Mouse (Mus musculus): ENCODE measurements around the gene Myo9a. TPM values are rescaled to one million over a fixed set of nuclear protein-coding genes. Genes with fewer than 3 reads are reported as not detected.
"Not testable (repeated sequence)": the region's sequence is repeated elsewhere in the genome, so short reads cannot be mapped to it uniquely, and the experiment has no call there.

Myo9a gene
- polyA plus RNA-seq, 1 experiment from 2014 or later = 20.4 TPM

GRCm38 (mm10) chr9:59806046-59806774 lies 55.5 kb downstream of the Myo9a start:
- not testable (repeated sequence) for H3K4me3 ChIP-seq (ENCODE audit: low read length); H3K9me3 ChIP-seq (ENCODE audit: control insufficient read depth, low read length); H3K27ac ChIP-seq (ENCODE audit: low read depth, low read length); H3K9ac ChIP-seq (ENCODE audit: low read depth, low read length); H3K4me2 ChIP-seq (replicated peaks; ENCODE audit: low read depth, low read length); H3K27me3 ChIP-seq (ENCODE audit: control insufficient read depth, insufficient read depth, low read length); H3K4me1 ChIP-seq (ENCODE audit: control insufficient read depth, insufficient read depth, low read length); ATAC-seq (ENCODE audit: low FRiP score, low TSS enrichment)
- H3K36me3 ChIP-seq (ENCODE audit: control insufficient read depth, insufficient read depth, low read length) = peaks cover 19% of the 10 kb centered on the region
- 77% methylated on average over 3 of the region's 3 CpGs for WGBS

- Histone ChIP-seq H3K27ac (ENCODE audit: low read depth, low read length) (no peak overlapping the region), H3K27me3 (ENCODE audit: control insufficient read depth, insufficient read depth, low read length) (no peaks in the 10 kb centered on the region)
Observed at GRCm38 (mm10) chr9:59884551-59884950, 133.9 kb downstream of the Myo9a start.

DNA sequence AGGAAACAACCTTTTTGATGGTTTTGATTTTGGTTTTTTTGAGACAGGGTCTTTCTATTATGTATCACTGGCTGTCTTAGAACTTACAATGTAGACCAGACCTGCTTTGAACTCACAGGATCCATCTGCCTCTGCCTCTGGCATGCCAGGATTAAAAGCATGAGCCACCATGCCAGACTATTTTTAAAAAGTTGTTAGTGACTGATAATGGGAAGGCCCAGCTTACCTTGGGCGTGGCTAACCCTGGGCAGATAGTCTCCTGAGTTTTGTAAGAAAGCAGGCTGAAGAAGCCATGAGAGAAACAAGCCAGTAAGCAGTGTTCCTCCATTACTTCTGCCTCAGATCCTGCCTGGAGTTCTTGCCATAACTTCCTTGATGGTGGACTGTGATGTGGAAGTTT lies 152.7 kb downstream of the Myo9a start:
- no peak for ATAC-seq (ENCODE audit: low FRiP score, low TSS enrichment)

More at GRCm38 (mm10) chr9:59884551-59884950, 133.9 kb downstream of the Myo9a start:
- no peak overlapping the region for H3K4me3 ChIP-seq (ENCODE audit: low read length)
- no peak for ATAC-seq (ENCODE audit: low FRiP score, low TSS enrichment)
- no peak overlapping the region for H3K4me2 ChIP-seq (replicated peaks; ENCODE audit: low read depth, low read length)
- H3K4me1 ChIP-seq (ENCODE audit: control insufficient read depth, insufficient read depth, low read length) = no peaks in the 10 kb centered on the region
- peaks cover 13% of the 10 kb centered on the region; the same call in 1 of the 2 replicates for H3K36me3 ChIP-seq (ENCODE audit: control insufficient read depth, insufficient read depth, low read length)
- H3K9me3 ChIP-seq (ENCODE audit: control insufficient read depth, low read length) = no peaks in the 10 kb centered on the region
- H3K9ac ChIP-seq (ENCODE audit: low read depth, low read length) = no peak overlapping the region

DNA sequence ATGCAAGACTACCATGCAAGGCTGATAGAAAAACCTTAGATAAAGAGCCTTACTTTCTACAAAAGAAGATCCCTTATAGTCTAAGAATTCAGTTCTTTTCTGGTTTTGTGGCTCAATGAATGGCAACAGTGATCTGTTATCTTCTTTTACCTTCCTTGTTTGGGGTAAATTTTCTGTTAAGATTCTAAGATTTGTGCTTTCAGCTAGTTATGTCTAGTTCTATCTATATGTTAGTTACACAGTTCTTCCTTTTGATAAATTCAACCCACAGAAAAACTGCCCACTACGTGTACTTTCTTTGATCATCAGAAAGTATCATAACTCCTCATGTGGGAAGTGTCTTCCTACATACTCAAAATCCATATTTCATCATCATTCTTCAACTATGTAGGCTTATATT lies 164.1 kb downstream of the Myo9a start:
- Histone ChIP-seq H3K9me3 (ENCODE audit: control insufficient read depth, low read length) (no peaks in the 10 kb centered on the region), H3K4me1 (ENCODE audit: control insufficient read depth, insufficient read depth, low read length) (no peaks in the 10 kb centered on the region), H3K27ac (ENCODE audit: low read depth, low read length) (no peak overlapping the region), H3K4me2 (replicated peaks; ENCODE audit: low read depth, low read length) (no peak overlapping the region), H3K4me3 (ENCODE audit: low read length) (no peak overlapping the region), H3K36me3 (ENCODE audit: control insufficient read depth, insufficient read depth, low read length) (peaks cover 11% of the 10 kb centered on the region), H3K9ac (ENCODE audit: low read depth, low read length) (no peak overlapping the region), H3K27me3 (ENCODE audit: control insufficient read depth, insufficient read depth, low read length) (no peaks in the 10 kb centered on the region)
- 98% methylated on average over 1 of the region's 1 CpGs for WGBS
- no peak for ATAC-seq (ENCODE audit: low FRiP score, low TSS enrichment)

More for the DNA sequence above, 152.7 kb downstream of the Myo9a start:
- no peaks in the 10 kb centered on the region for H3K4me1 ChIP-seq (ENCODE audit: control insufficient read depth, insufficient read depth, low read length)
- no peaks in the 10 kb centered on the region for H3K27me3 ChIP-seq (ENCODE audit: control insufficient read depth, insufficient read depth, low read length)
- H3K27ac ChIP-seq (ENCODE audit: low read depth, low read length) = no peak overlapping the region
- no peak overlapping the region for H3K4me3 ChIP-seq (ENCODE audit: low read length)
- peaks cover 15% of the 10 kb centered on the region; the same call in 1 of the 2 replicates for H3K36me3 ChIP-seq (ENCODE audit: control insufficient read depth, insufficient read depth, low read length)
- no peak overlapping the region for H3K9ac ChIP-seq (ENCODE audit: low read depth, low read length)
- 86% methylated on average over 1 of the region's 1 CpGs for WGBS
- no peaks in the 10 kb centered on the region for H3K9me3 ChIP-seq (ENCODE audit: control insufficient read depth, low read length)
- H3K4me2 ChIP-seq (replicated peaks; ENCODE audit: low read depth, low read length) = no peak overlapping the region

DNA sequence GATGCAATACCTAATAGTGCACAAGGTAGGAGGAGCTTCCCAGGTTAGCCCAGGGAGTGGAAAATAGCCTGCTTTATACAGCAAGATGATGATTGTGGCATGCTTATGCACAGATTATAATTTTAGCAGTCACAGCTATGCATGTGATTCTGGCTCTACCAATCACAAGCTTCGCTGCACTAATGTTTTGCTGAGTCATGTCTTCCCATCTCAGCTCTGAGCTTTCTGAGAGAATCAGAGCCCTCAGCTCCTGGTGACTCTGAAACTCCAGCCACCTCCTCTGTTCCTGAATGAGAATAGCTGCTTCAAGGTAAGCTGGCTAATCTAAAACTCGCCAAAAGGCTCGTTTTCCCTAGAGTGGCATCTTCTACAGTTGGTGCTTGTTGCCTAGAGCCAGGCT lies 179.6 kb downstream of the Myo9a start:
- Histone ChIP-seq H3K4me3 (ENCODE audit: low read length) (no peak overlapping the region), H3K36me3 (ENCODE audit: control insufficient read depth, insufficient read depth, low read length) (peaks cover 11% of the 10 kb centered on the region; the same call in 1 of the 2 replicates), H3K4me2 (replicated peaks; ENCODE audit: low read depth, low read length) (no peak overlapping the region), H3K27me3 (ENCODE audit: control insufficient read depth, insufficient read depth, low read length) (no peaks in the 10 kb centered on the region), H3K9ac (ENCODE audit: low read depth, low read length) (no peak overlapping the region), H3K9me3 (ENCODE audit: control insufficient read depth, low read length) (no peaks in the 10 kb centered on the region), H3K27ac (ENCODE audit: low read depth, low read length) (no peak overlapping the region), H3K4me1 (ENCODE audit: control insufficient read depth, insufficient read depth, low read length) (no peaks in the 10 kb centered on the region)
- 77% methylated on average over 3 of the region's 3 CpGs for WGBS
- ATAC-seq (ENCODE audit: low FRiP score, low TSS enrichment) = no peak

DNA sequence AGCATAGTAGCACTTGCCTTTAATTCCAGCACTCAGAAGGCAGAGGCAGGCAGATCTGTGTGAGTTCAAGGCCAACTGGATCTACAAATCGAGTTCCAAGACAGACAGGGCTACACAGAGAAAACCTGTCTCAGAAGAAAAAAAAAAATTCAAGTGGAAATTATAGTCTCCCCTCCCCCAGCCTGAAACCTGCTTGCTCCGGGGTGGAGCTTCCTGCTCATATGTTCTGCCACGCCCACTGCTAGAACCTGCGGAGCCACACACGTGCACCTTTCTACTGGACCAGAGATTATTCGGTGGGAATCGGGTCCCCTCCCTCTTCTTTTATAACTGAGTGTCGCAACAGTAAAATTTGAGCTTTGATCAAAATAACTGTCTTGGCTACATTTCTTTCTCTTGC lies 185.2 kb downstream of the Myo9a start:
- not testable (repeated sequence) for H3K4me2 ChIP-seq (replicated peaks; ENCODE audit: low read depth, low read length); H3K4me1 ChIP-seq (ENCODE audit: control insufficient read depth, insufficient read depth, low read length); H3K9me3 ChIP-seq (ENCODE audit: control insufficient read depth, low read length); H3K27me3 ChIP-seq (ENCODE audit: control insufficient read depth, insufficient read depth, low read length); H3K27ac ChIP-seq (ENCODE audit: low read depth, low read length); H3K36me3 ChIP-seq (ENCODE audit: control insufficient read depth, insufficient read depth, low read length); H3K4me3 ChIP-seq (ENCODE audit: low read length); H3K9ac ChIP-seq (ENCODE audit: low read depth, low read length); ATAC-seq (ENCODE audit: low FRiP score, low TSS enrichment)
- 86% methylated on average over 8 of the region's 8 CpGs for WGBS

DNA sequence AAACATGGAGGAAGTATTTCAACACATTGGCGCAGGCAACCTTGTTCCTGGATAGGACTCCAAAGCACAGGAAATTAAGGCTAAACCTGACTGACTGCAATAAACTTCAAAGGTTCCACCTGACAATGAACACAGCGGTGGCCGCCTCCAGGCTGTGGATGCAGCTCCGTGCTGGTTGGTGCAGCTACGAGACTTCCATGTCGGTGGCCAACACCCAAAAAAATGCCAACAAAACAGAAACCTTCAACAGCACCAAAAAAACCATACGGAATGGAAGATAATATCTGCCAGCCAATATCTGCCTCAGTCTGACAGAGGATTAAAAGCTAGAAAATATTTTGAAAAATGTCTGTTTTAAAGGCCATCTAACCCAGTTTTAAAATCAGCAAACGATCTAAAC lies 187.8 kb downstream of the Myo9a start:
- Histone ChIP-seq H3K9ac (ENCODE audit: low read depth, low read length) (no peak overlapping the region), H3K4me1 (ENCODE audit: control insufficient read depth, insufficient read depth, low read length) (no peaks in the 10 kb centered on the region), H3K9me3 (ENCODE audit: control insufficient read depth, low read length) (no peaks in the 10 kb centered on the region), H3K36me3 (ENCODE audit: control insufficient read depth, insufficient read depth, low read length) (no peaks in the 10 kb centered on the region), H3K27ac (ENCODE audit: low read depth, low read length) (no peak overlapping the region), H3K4me3 (ENCODE audit: low read length) (no peak overlapping the region), H3K4me2 (replicated peaks; ENCODE audit: low read depth, low read length) (no peak overlapping the region), H3K27me3 (ENCODE audit: control insufficient read depth, insufficient read depth, low read length) (no peaks in the 10 kb centered on the region)
- no peak for ATAC-seq (ENCODE audit: low FRiP score, low TSS enrichment)
- WGBS = 73% methylated on average over 8 of the region's 8 CpGs

GRCm38 (mm10) chr9:59939691-59940090 lies 189.0 kb downstream of the Myo9a start:
- no peaks in the 10 kb centered on the region for H3K9me3 ChIP-seq (ENCODE audit: control insufficient read depth, low read length)
- no peaks in the 10 kb centered on the region for H3K36me3 ChIP-seq (ENCODE audit: control insufficient read depth, insufficient read depth, low read length)
- no peak overlapping the region for H3K4me2 ChIP-seq (replicated peaks; ENCODE audit: low read depth, low read length)
- no peak overlapping the region for H3K9ac ChIP-seq (ENCODE audit: low read depth, low read length)
- H3K4me3 ChIP-seq (ENCODE audit: low read length) = no peak overlapping the region
- H3K4me1 ChIP-seq (ENCODE audit: control insufficient read depth, insufficient read depth, low read length) = no peaks in the 10 kb centered on the region
- 62% methylated on average over 2 of the region's 2 CpGs for WGBS
- H3K27ac ChIP-seq (ENCODE audit: low read depth, low read length) = no peak overlapping the region
- no peak for ATAC-seq (ENCODE audit: low FRiP score, low TSS enrichment)
- H3K27me3 ChIP-seq (ENCODE audit: control insufficient read depth, insufficient read depth, low read length) = no peaks in the 10 kb centered on the region

GRCm38 (mm10) chr9:59940913-59941884 lies 190.5 kb downstream of the Myo9a start:
- no peak for ATAC-seq (ENCODE audit: low FRiP score, low TSS enrichment)
- Histone ChIP-seq H3K27ac (ENCODE audit: low read depth, low read length) (no peak overlapping the region), H3K9ac (ENCODE audit: low read depth, low read length) (no peak overlapping the region), H3K4me2 (replicated peaks; ENCODE audit: low read depth, low read length) (no peak overlapping the region), H3K27me3 (ENCODE audit: control insufficient read depth, insufficient read depth, low read length) (no peaks in the 10 kb centered on the region), H3K4me3 (ENCODE audit: low read length) (no peak overlapping the region), H3K9me3 (ENCODE audit: control insufficient read depth, low read length) (no peaks in the 10 kb centered on the region), H3K4me1 (ENCODE audit: control insufficient read depth, insufficient read depth, low read length) (no peaks in the 10 kb centered on the region), H3K36me3 (ENCODE audit: control insufficient read depth, insufficient read depth, low read length) (no peaks in the 10 kb centered on the region)
- 65% methylated on average over 9 of the region's 12 CpGs for WGBS
